Mouse (Mus musculus): ENCODE data around the gene Flcn. TPM values are rescaled to one million over a fixed set of nuclear protein-coding genes. Genes with fewer than 3 reads are reported as not detected.

Flcn gene
- polyA plus RNA-seq, 1 experiment from 2014 or later: 33.6 TPM

GRCm38 (mm10) chr11:59778181-59778873 lies 31.5 kb downstream of the Flcn start:
- H3K27ac ChIP-seq: no peak overlapping the region
- no peak overlapping the region for H3K9ac ChIP-seq
- no peaks in the 10 kb centered on the region for H3K9me3 ChIP-seq
- no peak overlapping the region for H3K4me2 ChIP-seq
- H3K4me1 ChIP-seq: no peaks in the 10 kb centered on the region
- no peak for ATAC-seq (ENCODE audit: insufficient number of reproducible peaks, low FRiP score, low TSS enrichment, low read depth)
- no peak overlapping the region for H3K4me3 ChIP-seq
- H3K36me3 ChIP-seq: peaks cover 56% of the 10 kb centered on the region
- WGBS: 61% methylated on average over 9 of the region's 9 CpGs
- no peaks in the 10 kb centered on the region for H3K27me3 ChIP-seq

DNA sequence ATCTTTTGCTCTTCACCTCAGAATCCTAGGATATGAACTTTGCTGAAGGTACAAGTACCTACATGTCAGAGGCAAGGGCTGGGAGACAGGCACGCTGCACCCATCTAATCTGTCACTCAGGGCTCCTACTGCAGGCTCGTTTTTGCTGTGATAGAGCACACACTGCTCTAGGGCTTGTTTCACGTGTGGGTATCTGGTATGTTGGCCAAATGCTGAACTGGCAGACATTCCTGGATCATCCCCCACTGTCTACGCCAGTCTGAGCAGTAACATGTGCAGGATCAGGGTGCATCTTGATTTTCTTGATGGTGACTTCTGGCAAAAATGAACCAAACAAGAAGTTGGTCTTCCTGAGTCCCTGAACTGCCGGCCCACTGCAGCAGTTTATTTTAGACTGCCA lies 32.6 kb downstream of the Flcn start:
- H3K4me1 ChIP-seq: no peaks in the 10 kb centered on the region
- ATAC-seq (ENCODE audit: insufficient number of reproducible peaks, low FRiP score, low TSS enrichment, low read depth): no peak
- H3K36me3 ChIP-seq: peaks cover 65% of the 10 kb centered on the region
- H3K27me3 ChIP-seq: no peaks in the 10 kb centered on the region
- H3K9me3 ChIP-seq: no peaks in the 10 kb centered on the region
- WGBS: 78% methylated on average over 5 of the region's 5 CpGs
- H3K27ac ChIP-seq: no peak overlapping the region
- H3K9ac ChIP-seq: no peak overlapping the region
- H3K4me3 ChIP-seq: no peak overlapping the region
- no peak overlapping the region for H3K4me2 ChIP-seq

GRCm38 (mm10) chr11:59775435-59776148 lies 34.2 kb downstream of the Flcn start:
- H3K27ac ChIP-seq: no peak overlapping the region
- H3K4me2 ChIP-seq: no peak overlapping the region
- H3K9ac ChIP-seq: no peak overlapping the region
- no peaks in the 10 kb centered on the region for H3K9me3 ChIP-seq
- WGBS: 88% methylated on average over 13 of the region's 13 CpGs
- H3K4me3 ChIP-seq: no peak overlapping the region
- H3K4me1 ChIP-seq: no peaks in the 10 kb centered on the region
- H3K27me3 ChIP-seq: no peaks in the 10 kb centered on the region
- H3K36me3 ChIP-seq: peaks cover 82% of the 10 kb centered on the region
- no peak for ATAC-seq (ENCODE audit: insufficient number of reproducible peaks, low FRiP score, low TSS enrichment, low read depth)

DNA sequence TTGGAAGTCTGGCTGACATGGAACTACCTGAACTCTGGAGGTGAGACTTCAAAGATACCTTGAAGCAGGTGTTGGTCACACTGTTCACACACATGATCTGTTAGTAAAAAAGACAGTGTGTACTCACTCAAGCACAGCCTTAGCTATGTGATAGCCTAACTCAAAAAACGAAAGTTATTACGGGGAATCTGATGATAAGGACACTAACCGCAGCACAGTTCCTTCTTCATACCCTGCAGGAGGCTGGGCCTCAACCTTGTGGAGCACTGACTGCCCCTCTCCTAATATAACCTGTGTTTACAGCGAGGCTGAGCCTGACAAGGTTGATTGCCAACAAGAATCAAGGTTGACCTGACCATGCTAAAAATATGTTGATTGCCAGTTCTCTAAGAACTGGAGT lies 35.3 kb downstream of the Flcn start:
- H3K4me2 ChIP-seq: no peak overlapping the region
- no peak overlapping the region for H3K4me3 ChIP-seq
- no peak overlapping the region for H3K9ac ChIP-seq
- H3K4me1 ChIP-seq: no peaks in the 10 kb centered on the region
- no peak overlapping the region for H3K27ac ChIP-seq
- no peaks in the 10 kb centered on the region for H3K27me3 ChIP-seq
- H3K36me3 ChIP-seq: peaks cover 91% of the 10 kb centered on the region
- no peak for ATAC-seq (ENCODE audit: insufficient number of reproducible peaks, low FRiP score, low TSS enrichment, low read depth)
- H3K9me3 ChIP-seq: no peaks in the 10 kb centered on the region
- WGBS: 91% methylated on average over 4 of the region's 4 CpGs

GRCm38 (mm10) chr11:59772902-59773301 lies 36.9 kb downstream of the Flcn start:
- Histone ChIP-seq H3K4me1 (no peaks in the 10 kb centered on the region), H3K9ac (no peak overlapping the region), H3K4me3 (no peak overlapping the region), H3K27me3 (no peaks in the 10 kb centered on the region), H3K27ac (no peak overlapping the region), H3K36me3 (peaks cover 95% of the 10 kb centered on the region), H3K4me2 (no peak overlapping the region), H3K9me3 (no peaks in the 10 kb centered on the region)
- ATAC-seq (ENCODE audit: insufficient number of reproducible peaks, low FRiP score, low TSS enrichment, low read depth): no peak
- 95% methylated on average over 4 of the region's 4 CpGs for WGBS

DNA sequence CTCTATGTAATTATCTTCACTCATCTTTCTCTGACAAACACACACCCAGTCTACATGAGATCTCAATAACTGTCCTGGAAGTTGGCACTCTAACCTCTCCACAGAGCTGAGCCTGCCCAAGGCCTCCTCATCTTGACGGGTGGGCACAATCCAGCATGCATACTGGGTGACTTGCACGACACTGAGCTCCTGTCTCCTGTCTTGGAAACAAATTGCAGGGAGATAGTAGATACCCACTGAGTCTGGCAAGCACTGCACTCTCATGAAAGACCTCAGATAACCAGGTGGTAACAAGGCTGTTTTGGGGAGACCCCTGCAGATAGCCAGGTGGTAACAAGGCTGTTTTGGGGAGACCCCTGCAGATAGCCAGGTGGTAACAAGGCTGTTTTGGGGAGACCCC lies 37.5 kb downstream of the Flcn start:
- Histone ChIP-seq H3K9me3 (no peaks in the 10 kb centered on the region), H3K27me3 (no peaks in the 10 kb centered on the region), H3K36me3 (peaks cover 96% of the 10 kb centered on the region), H3K9ac (no peak overlapping the region), H3K4me2 (no peak overlapping the region), H3K4me3 (no peak overlapping the region), H3K4me1 (no peaks in the 10 kb centered on the region), H3K27ac (no peak overlapping the region)
- no peak for ATAC-seq (ENCODE audit: insufficient number of reproducible peaks, low FRiP score, low TSS enrichment, low read depth)
- WGBS: 91% methylated on average over 2 of the region's 2 CpGs

- H3K9me3 ChIP-seq: no peaks in the 10 kb centered on the region
- no peak overlapping the region for H3K9ac ChIP-seq
- no peak for ATAC-seq (ENCODE audit: insufficient number of reproducible peaks, low FRiP score, low TSS enrichment, low read depth)
- 84% methylated on average over 7 of the region's 7 CpGs for WGBS
- H3K27me3 ChIP-seq: no peaks in the 10 kb centered on the region
- no peak overlapping the region for H3K27ac ChIP-seq
- peaks cover 95% of the 10 kb centered on the region for H3K36me3 ChIP-seq
- H3K4me1 ChIP-seq: no peaks in the 10 kb centered on the region
- H3K4me2 ChIP-seq: no peak overlapping the region
- no peak overlapping the region for H3K4me3 ChIP-seq
Observed at GRCm38 (mm10) chr11:59770753-59771152, 39.1 kb downstream of the Flcn start.

- Histone ChIP-seq H3K4me1 (no peaks in the 10 kb centered on the region), H3K36me3 (peaks cover 95% of the 10 kb centered on the region), H3K4me3 (no peak overlapping the region), H3K27ac (no peak overlapping the region), H3K4me2 (no peak overlapping the region), H3K27me3 (no peaks in the 10 kb centered on the region), H3K9me3 (no peaks in the 10 kb centered on the region), H3K9ac (no peak overlapping the region)
- 94% methylated on average over 6 of the region's 6 CpGs for whole genome bisulfite sequencing
- ATAC-seq (ENCODE audit: insufficient number of reproducible peaks, low FRiP score, low TSS enrichment, low read depth): no peak
Observed at GRCm38 (mm10) chr11:59769738-59770137, 40.1 kb downstream of the Flcn start.

DNA sequence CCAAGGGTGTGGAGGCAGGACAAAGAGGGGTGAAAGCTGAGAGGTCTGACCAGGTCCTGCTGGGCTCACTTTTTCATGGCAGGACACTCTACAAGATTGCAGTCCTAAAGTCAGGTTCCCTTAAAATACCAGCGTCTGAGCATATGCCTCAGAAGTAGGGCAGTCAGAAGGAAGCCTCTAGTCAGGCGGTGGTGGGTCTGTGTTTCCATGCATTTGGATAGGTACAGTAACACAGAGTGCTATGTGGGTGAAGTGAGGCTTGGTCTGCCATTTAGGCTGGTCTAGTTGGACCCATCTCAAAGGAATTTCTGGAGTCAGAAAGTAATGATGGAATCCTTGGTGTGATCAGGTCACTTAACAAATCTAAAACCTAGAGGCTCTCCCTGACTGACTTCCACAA lies 40.5 kb downstream of the Flcn start:
- H3K9ac ChIP-seq: no peak overlapping the region
- no peak for ATAC-seq (ENCODE audit: insufficient number of reproducible peaks, low FRiP score, low TSS enrichment, low read depth)
- H3K36me3 ChIP-seq: peaks cover 95% of the 10 kb centered on the region
- no peak overlapping the region for H3K4me2 ChIP-seq
- H3K27me3 ChIP-seq: no peaks in the 10 kb centered on the region
- H3K27ac ChIP-seq: no peak overlapping the region
- no peaks in the 10 kb centered on the region for H3K9me3 ChIP-seq
- no peak overlapping the region for H3K4me3 ChIP-seq
- WGBS: 96% methylated on average over 2 of the region's 2 CpGs
- no peaks in the 10 kb centered on the region for H3K4me1 ChIP-seq

DNA sequence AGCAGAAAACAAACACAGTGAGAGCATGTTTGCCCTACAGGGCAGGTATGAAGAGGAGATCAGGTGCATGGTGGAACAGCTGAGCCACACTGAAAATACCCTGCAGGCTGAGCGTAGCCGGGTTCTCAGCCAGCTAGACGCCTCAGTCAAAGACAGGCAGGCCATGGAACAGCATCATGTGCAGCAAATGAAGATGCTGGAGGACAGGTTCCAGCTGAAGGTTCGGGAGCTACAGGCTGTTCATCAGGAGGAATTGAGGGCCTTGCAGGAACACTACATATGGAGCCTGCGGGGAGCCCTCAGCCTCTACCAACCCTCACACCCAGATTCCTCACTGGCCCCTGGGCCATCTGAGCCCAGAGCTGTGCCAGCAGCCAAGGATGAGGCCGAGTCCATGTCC lies 49.0 kb downstream of the Flcn start:
- WGBS: 92% methylated on average over 6 of the region's 6 CpGs
- Histone ChIP-seq H3K4me3 (no peak overlapping the region), H3K4me1 (0 out of 2 replicates have a peak, but pooled peaks cover 4% of the 10 kb centered on the region), H3K27me3 (no peaks in the 10 kb centered on the region), H3K36me3 (peaks cover 94% of the 10 kb centered on the region), H3K9me3 (no peaks in the 10 kb centered on the region), H3K4me2 (no peak overlapping the region), H3K27ac (no peak overlapping the region), H3K9ac (no peak overlapping the region)
- ATAC-seq (ENCODE audit: insufficient number of reproducible peaks, low FRiP score, low TSS enrichment, low read depth): no peak

GRCm38 (mm10) chr11:59759626-59760025 lies 50.2 kb downstream of the Flcn start:
- no peak for ATAC-seq (ENCODE audit: insufficient number of reproducible peaks, low FRiP score, low TSS enrichment, low read depth)
- 91% methylated on average over 2 of the region's 2 CpGs for WGBS
- H3K4me1 ChIP-seq: 0 out of 2 replicates have a peak, but pooled peaks cover 4% of the 10 kb centered on the region
- H3K27me3 ChIP-seq: no peaks in the 10 kb centered on the region
- no peak overlapping the region for H3K4me3 ChIP-seq
- H3K27ac ChIP-seq: no peak overlapping the region
- H3K36me3 ChIP-seq: peaks cover 94% of the 10 kb centered on the region
- no peak overlapping the region for H3K4me2 ChIP-seq
- no peak overlapping the region for H3K9ac ChIP-seq
- H3K9me3 ChIP-seq: no peaks in the 10 kb centered on the region

DNA sequence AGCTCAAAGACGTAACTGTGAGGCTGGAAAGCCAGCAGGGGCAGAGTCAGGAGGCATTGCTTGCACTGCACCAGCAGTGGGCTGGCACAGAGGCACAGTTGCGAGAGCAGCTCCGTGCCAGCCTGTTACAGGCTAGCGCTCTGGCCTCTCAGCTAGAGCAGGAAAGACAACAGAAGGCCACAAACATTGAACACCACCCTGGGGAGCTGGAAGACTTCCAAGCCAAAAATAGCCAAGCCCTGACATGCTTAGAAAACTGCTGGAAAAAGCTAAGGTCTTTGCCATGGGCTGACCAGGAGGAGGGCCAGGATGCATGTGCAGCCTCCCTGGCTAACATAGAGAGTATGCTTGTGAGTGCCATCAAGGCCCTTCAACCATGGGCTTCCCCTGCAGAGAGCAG lies 50.6 kb downstream of the Flcn start:
- WGBS: 79% methylated on average over 4 of the region's 4 CpGs
- H3K9me3 ChIP-seq: no peaks in the 10 kb centered on the region

More for the DNA sequence above, 50.6 kb downstream of the Flcn start:
- Histone ChIP-seq H3K4me1 (0 out of 2 replicates have a peak, but pooled peaks cover 4% of the 10 kb centered on the region), H3K27me3 (no peaks in the 10 kb centered on the region), H3K27ac (no peak overlapping the region), H3K9ac (no peak overlapping the region), H3K4me2 (no peak overlapping the region), H3K36me3 (peaks cover 93% of the 10 kb centered on the region), H3K4me3 (no peak overlapping the region)
- no peak for ATAC-seq (ENCODE audit: insufficient number of reproducible peaks, low FRiP score, low TSS enrichment, low read depth)

Data from limb, embryonic 15.5 days (tissue).